Mouse (Mus musculus): Measurements from ENCODE around the gene Tbx5.

Tbx5 gene

DNA sequence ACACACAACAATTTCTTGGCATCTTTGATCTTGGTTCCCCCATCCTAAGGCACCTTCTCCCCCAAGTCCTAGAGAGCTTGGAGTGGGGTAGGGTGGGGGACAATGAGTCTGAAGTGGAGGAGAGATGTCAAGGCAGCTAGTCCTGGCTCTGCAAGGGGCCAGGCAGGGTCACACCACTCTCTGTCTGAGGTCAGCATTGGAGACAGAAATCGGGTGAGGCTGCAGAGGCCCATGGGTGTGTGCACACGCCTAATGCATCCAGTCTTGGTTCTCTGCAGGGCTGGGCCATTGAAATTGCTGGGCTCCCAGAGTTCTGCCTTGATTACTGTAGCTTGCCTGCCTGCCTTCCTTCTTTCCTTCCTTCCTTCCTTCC, 1.5 kb downstream of the Tbx5 start:
- TF ChIP-seq GATA4 (IDR thresholded peaks at IDR 0.05; ENCODE audit: insufficient replicate concordance, low read length), result no peak

GRCm38 (mm10) chr5:119835053-119835867, 2.8 kb downstream of the Tbx5 start:
- TF ChIP-seq GATA4 (IDR thresholded peaks at IDR 0.05; ENCODE audit: insufficient replicate concordance, low read length), result no peak

GRCm38 (mm10) chr5:119835868-119836209, 3.4 kb downstream of the Tbx5 start:
- TF ChIP-seq GATA4 (IDR thresholded peaks at IDR 0.05; ENCODE audit: insufficient replicate concordance, low read length), result no peak

DNA sequence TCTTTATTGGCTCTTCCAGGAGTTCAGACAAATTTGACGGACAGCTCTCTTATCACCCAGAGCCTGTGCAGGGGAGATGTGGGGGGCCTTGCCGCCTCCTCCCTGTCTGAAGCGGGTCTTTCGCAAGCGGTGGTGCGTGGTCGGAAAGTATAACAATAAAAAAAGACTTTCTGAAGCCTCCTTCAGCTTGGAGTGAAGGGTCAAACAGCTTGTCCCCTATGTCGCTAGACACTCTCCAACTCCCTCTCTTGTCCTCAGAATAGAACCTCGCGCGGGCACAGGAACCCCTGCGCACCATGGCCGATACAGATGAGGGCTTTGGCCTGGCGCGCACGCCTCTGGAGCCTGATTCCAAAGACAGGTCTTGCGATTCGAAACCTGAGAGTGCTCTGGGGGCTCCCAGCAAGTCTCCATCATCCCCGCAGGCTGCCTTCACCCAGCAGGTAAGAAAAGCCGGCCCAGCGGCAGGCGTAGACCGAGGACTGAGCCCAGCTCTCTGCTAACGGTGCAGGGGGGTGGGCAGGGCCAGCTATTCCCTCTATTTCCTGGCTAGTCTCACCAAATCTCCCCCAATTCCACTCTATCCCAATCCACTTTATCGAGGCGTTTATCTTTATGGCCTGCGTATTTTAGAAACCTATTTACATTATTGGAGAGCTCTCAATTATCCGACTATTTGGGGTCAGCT, 4.3 kb downstream of the Tbx5 start:
- TF ChIP-seq GATA4 (IDR thresholded peaks at IDR 0.05; ENCODE audit: insufficient replicate concordance, low read length), result no peak

GRCm38 (mm10) chr5:119837306-119837675, 4.8 kb downstream of the Tbx5 start:
- no peak for TF ChIP-seq GATA4 (IDR thresholded peaks at IDR 0.05; ENCODE audit: insufficient replicate concordance, low read length)

GRCm38 (mm10) chr5:119837861-119838260, 5.4 kb downstream of the Tbx5 start:
- no peak for TF ChIP-seq GATA4 (IDR thresholded peaks at IDR 0.05; ENCODE audit: insufficient replicate concordance, low read length)

DNA sequence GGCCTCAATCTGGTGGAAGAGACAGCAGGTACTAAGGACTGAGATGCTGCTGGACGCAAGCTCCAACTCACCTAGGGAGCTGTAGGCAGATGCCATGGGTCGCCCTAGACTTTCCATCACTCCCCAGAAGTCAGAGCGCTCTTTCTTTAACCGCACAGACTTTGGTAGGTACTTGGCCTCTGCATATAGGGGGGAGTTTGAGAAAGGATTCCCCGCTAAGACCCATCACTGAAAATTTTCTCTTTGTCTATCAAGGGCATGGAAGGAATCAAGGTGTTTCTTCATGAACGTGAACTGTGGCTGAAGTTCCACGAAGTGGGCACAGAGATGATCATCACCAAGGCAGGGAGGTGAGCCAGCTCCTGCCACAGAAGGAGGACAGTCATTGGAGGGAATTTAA, 6.0 kb downstream of the Tbx5 start:
- TF ChIP-seq GATA4 (IDR thresholded peaks at IDR 0.05; ENCODE audit: insufficient replicate concordance, low read length), result no peak

DNA sequence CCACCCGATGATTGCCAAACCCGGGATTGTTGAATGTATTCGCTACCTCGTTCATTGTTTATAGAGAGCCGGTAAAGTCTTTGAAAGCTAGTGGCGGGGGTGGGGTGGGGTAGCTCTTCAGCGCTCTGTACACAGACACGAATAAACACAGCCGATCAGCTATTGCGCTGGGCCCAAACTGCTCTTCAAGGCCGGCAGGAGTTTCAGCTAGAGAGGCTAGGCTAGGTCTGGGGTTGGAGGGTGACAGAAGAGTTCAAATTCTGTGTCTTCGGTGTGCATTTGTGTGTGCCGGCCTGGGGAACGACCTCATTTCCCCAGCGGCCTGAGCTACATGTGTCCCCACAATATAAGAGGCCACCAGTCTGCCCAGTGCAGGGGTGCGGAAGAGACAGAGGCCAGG, 6.7 kb downstream of the Tbx5 start:
- no peak for TF ChIP-seq GATA4 (IDR thresholded peaks at IDR 0.05; ENCODE audit: insufficient replicate concordance, low read length)

DNA sequence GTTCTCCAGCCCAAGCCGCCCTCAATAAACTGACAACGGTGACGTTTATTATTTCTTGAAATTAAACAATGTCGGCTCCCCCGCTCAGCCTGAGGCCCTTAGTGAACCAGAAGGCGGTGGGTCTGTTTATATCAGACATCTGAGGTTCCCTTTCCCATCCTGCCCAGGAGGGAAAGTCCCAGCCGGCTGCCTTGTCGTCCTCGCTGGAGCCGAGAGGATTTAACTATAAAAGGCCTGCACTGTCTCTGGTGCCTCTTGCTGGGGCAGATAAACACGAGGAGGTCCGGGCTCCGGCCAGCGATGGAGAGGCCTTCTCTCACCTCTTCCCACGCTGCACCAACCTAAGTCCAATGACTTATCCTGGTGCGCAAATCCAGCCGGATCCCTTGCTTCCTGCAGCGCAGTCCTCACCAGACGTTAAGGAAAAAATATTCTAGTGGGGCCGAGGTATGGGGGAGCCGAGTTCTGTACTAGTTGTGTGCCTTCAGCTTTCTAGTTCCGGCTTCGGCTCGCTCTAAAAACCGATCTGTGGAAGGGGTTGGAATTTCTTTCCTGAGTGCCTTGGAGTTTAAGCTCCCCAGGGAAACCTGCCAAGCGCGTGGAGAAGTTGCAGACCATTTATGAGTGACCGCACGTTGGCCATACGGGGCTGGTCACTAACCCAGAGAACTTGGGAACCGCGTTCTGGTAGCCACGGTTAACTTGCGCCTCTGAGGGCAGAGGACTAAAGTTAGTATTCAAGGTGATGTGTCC, 7.3 kb downstream of the Tbx5 start:
- no peak for TF ChIP-seq GATA4 (IDR thresholded peaks at IDR 0.05; ENCODE audit: insufficient replicate concordance, low read length)

GRCm38 (mm10) chr5:119840404-119840803, 7.9 kb downstream of the Tbx5 start:
- TF ChIP-seq GATA4 (IDR thresholded peaks at IDR 0.05; ENCODE audit: insufficient replicate concordance, low read length), result no peak

GRCm38 (mm10) chr5:119841634-119842420, 9.4 kb downstream of the Tbx5 start:
- TF ChIP-seq GATA4 (IDR thresholded peaks at IDR 0.05; ENCODE audit: insufficient replicate concordance, low read length), result no peak

GRCm38 (mm10) chr5:119842701-119843393, 10.4 kb downstream of the Tbx5 start:
- TF ChIP-seq GATA4 (IDR thresholded peaks at IDR 0.05; ENCODE audit: insufficient replicate concordance, low read length), result no peak

DNA sequence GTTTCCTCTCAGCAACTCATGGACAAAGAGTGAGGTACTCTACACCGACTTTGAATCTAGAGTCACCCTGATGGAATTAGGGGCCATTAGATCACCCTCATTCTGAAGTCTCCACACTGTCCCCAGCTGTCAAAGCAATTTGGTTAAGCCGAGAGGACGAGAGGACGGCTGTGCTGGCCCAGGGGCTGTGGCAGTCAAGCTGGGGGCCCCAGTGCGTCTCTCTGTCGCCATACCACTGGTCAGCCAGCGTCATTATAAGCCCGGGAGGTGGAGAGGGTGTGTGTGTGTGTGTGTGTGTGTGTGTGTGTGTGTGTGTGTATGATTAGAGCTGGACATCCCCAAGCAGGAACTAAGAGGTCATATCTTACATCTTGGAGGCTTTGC, 10.9 kb downstream of the Tbx5 start:
- no peak for TF ChIP-seq GATA4 (IDR thresholded peaks at IDR 0.05; ENCODE audit: insufficient replicate concordance, low read length)

DNA sequence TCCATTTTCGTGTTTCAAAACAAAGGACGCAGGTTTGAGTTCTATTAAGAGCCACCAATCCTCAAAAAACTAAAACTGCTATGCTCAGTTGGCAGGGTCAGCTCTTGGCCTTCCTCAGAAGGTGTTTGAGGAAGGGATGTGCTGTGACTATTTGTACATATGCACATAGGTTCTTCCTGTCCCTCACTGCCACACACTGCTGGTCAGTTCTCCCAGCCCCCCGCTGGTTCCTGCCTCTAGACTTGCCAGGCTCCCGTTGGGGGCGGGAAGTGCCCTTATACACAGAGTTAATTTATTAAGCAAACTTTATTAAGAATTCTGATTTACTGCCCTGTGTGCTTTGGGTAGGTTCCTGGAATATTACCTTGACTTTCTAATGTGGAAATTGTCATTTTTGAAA, 11.9 kb downstream of the Tbx5 start:
- TF ChIP-seq GATA4 (IDR thresholded peaks at IDR 0.05; ENCODE audit: insufficient replicate concordance, low read length), result no peak

DNA sequence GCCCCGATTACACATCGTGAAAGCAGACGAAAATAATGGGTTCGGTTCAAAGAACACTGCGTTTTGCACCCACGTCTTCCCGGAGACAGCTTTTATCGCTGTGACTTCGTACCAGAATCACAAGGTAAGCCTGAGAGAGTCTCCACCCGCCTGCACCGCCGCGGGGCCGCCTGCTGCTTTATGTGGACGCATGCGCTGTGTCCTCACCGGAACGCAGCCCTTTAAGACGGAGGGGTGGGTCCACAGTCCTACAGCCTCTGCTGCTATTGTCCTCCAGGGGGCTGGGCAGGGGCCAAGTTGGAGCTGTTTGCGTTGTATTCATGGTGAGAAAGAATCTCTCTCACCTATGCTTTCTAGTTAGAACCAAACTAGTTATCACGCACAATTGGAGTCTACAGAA, 12.5 kb downstream of the Tbx5 start:
- TF ChIP-seq GATA4 (IDR thresholded peaks at IDR 0.05; ENCODE audit: insufficient replicate concordance, low read length), result no peak

All from liver, adult (tissue).